ENCODE assay signal across 20 mouse cellular contexts in the genomic region with DNA sequence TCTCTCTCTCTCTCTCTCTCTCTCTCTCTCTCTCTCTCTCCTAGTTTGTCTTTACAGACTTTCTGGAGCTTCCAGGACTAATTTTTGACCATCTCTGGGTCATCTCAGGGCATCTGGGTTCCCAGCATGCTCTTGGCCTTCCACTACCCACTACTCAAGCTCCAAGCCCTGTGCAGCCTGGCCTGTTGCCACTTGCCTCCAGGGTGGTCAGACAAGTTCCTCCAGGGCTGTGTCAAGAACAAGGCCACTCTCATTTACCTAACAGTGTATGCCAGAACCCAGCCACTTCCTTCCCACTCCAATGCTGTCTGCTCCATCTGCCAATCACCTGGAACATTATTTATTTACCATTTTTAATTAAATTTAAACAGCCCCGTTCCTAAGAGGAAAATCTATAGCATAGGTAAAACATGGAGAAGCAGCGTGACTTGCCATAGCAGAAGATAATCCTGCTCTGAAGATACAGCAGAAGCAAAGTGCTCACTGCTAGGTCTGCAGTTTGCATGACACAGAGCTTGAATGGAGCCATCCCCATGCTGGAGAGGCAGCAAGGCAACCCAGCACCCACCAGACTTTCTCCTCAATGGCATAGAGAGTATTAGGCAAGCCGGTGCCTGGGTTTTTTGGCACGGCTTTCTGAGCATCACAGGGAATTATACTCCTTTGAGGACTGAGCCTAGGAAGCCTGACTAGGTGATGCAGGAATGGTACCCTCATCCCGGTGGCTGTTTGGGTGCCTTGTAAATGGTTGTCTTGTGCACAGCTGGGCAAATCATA. TPM values are rescaled to one million over a fixed set of nuclear protein-coding genes. Genes with fewer than 3 reads are reported as not detected.
A peak's percentile ranks its signal among the peaks of the same experiment; 100 is the strongest.
DNase-seq lines count a peak whose midpoint lies in the region; ATAC-seq and TF ChIP-seq lines count a peak whose summit lies in the region.
"Had no signal": no experiment of that assay in that cellular context is flagged by ENCODE, and none has a peak within 500 bp of the region (broad histone marks: within the 10 kb centered on the region; RNA-seq: fewer than 3 reads in every experiment).

No protein-coding gene starts in this region.

- no peak for TF ChIP-seq CTCF in lung, embryonic 14.5 days (IDR thresholded peaks at IDR 0.05; ENCODE audit: low read depth)

- H3K27ac ChIP-seq in kidney, embryonic 16.5 days (ENCODE audit: low read length) = no peak overlapping the region
- no peak overlapping the region for H3K27ac ChIP-seq in lung, embryonic 14.5 days (ENCODE audit: low read depth)
- H3K27ac ChIP-seq: heart, embryonic 13.5 days; left cerebral cortex, adult 2 months; midbrain, embryonic 10.5 days; neural tube, embryonic 15.5 days had no signal

- no peaks in the 10 kb centered on the region for H3K9me3 ChIP-seq in kidney, embryonic 16.5 days (ENCODE audit: low read length)
- H3K9me3 ChIP-seq in lung, embryonic 14.5 days (ENCODE audit: low read depth, low read length) = no peaks in the 10 kb centered on the region
- H3K9me3 ChIP-seq: heart, embryonic 13.5 days; midbrain, embryonic 10.5 days; neural tube, embryonic 15.5 days had no signal

- H3K9ac ChIP-seq in kidney, embryonic 16.5 days (replicated peaks; ENCODE audit: low read length) = no peak overlapping the region
- H3K9ac ChIP-seq in lung, embryonic 14.5 days = no peak overlapping the region
- H3K9ac ChIP-seq: heart, embryonic 13.5 days; liver, postnatal 0 days; neural tube, embryonic 15.5 days had no signal

- DNase-seq in kidney, postnatal 10 days = peak; percentile 47
- peak; percentile 21 for DNase-seq in cerebellum, adult 8-10 months
- peak; percentile 43 for DNase-seq in lung, embryonic 14.5 days
- DNase-seq in testis, postnatal 14 days (ENCODE audit: low spot score) = peak; percentile 39
- no peak for DNase-seq in thymus, postnatal 25 days
- no peak for DNase-seq in kidney, postnatal 14 days
- no peak for DNase-seq in embryo, embryonic 10 days (ENCODE audit: low spot score)
- DNase-seq: adrenal gland, postnatal 25 days; heart, postnatal 4 days; liver, postnatal 0 days; thymus, adult 18-20 months had no signal

- no peaks in the 10 kb centered on the region for H3K36me3 ChIP-seq in kidney, embryonic 16.5 days (ENCODE audit: insufficient read depth, low read length)
- H3K36me3 ChIP-seq in lung, embryonic 14.5 days (ENCODE audit: insufficient read depth) = no peaks in the 10 kb centered on the region
- H3K36me3 ChIP-seq: heart, embryonic 13.5 days; midbrain, embryonic 10.5 days; neural tube, embryonic 15.5 days had no signal

- WGBS in kidney, embryonic 16.5 days = 84% methylated on average over 5 of the region's 5 CpGs
- 65% methylated on average over 5 of the region's 5 CpGs for WGBS in lung, embryonic 14.5 days

- no peaks in the 10 kb centered on the region for H3K27me3 ChIP-seq in kidney, embryonic 16.5 days (ENCODE audit: insufficient read depth, low read length)
- no peaks in the 10 kb centered on the region for H3K27me3 ChIP-seq in lung, embryonic 14.5 days (ENCODE audit: insufficient read depth, low read length)
- H3K27me3 ChIP-seq: heart, embryonic 13.5 days; neural tube, embryonic 15.5 days had no signal

- no peak overlapping the region for H3K4me3 ChIP-seq in kidney, embryonic 16.5 days (ENCODE audit: low read length)
- no peak overlapping the region for H3K4me3 ChIP-seq in lung, embryonic 14.5 days (ENCODE audit: low read depth, low read length)
- H3K4me3 ChIP-seq: heart, embryonic 13.5 days; left cerebral cortex, adult 2 months; midbrain, embryonic 10.5 days; neural tube, embryonic 15.5 days had no signal

- ATAC-seq in kidney, embryonic 16.5 days (ENCODE audit: low FRiP score, low TSS enrichment) = no peak
- no peak for ATAC-seq in lung, embryonic 14.5 days (ENCODE audit: insufficient read depth)
- ATAC-seq: activated CD4-positive, CD25-positive, alpha-beta regulatory T cell, adult 4 months; liver, postnatal 0 days had no signal

- H3K4me1 ChIP-seq in kidney, embryonic 16.5 days (ENCODE audit: insufficient read depth, low read length) = no peaks in the 10 kb centered on the region
- no peaks in the 10 kb centered on the region for H3K4me1 ChIP-seq in lung, embryonic 14.5 days (ENCODE audit: insufficient read depth)
- H3K4me1 ChIP-seq: heart, embryonic 13.5 days; neural tube, embryonic 15.5 days had no signal

- H3K4me2 ChIP-seq in kidney, embryonic 16.5 days (replicated peaks; ENCODE audit: low read depth, low read length) = no peak overlapping the region
- no peak overlapping the region for H3K4me2 ChIP-seq in lung, embryonic 14.5 days
- H3K4me2 ChIP-seq: heart, embryonic 13.5 days; neural tube, embryonic 15.5 days had no signal

RNA-seq across cellular contexts. Expression of a gene that starts 54.0 kb away (rescaled TPM):
- polyA plus RNA-seq in kidney, embryonic 16.5 days (2015; fragmentation: Nextera tagmentation; extraction: Ambion mirVana) = 25.2 and 28.2 TPM in 2 replicates
- not detected in 2 replicates for polyA plus RNA-seq in lung, embryonic 14.5 days (2014; fragmentation: Nextera tagmentation; extraction: Ambion mirVana)
- polyA plus RNA-seq: activated CD4-positive, CD25-positive, alpha-beta regulatory T cell, adult 4 months; embryonic facial prominence, embryonic 11.5 days; heart, embryonic 13.5 days; limb, embryonic 14.5 days; liver, postnatal 0 days; midbrain, embryonic 10.5 days; neural tube, embryonic 15.5 days had no signal

RNA-seq across cellular contexts. Expression of a gene that starts 55.6 kb away (rescaled TPM):
- not detected in 2 replicates for polyA plus RNA-seq in kidney, embryonic 16.5 days (2015; fragmentation: Nextera tagmentation; extraction: Ambion mirVana)
- not detected in 2 replicates for polyA plus RNA-seq in lung, embryonic 14.5 days (2014; fragmentation: Nextera tagmentation; extraction: Ambion mirVana)
- polyA plus RNA-seq: embryonic facial prominence, embryonic 11.5 days; heart, embryonic 13.5 days; kidney, embryonic 14.5 days; limb, embryonic 14.5 days; liver, postnatal 0 days; midbrain, embryonic 10.5 days had no signal

Comparison
In these comparisons a context has a peak if more than half of its experiments do, and no peak if none do; other contexts are left out.
1. DNase-seq: peak in kidney, postnatal 10 days (single experiment), cerebellum, adult 8-10 months (single experiment), lung, embryonic 14.5 days (single experiment) and testis, postnatal 14 days (single experiment); none in thymus, postnatal 25 days (single experiment), kidney, postnatal 14 days (single experiment) and embryo, embryonic 10 days (single experiment).
2. RNA of a gene that starts 54.0 kb away (polyA plus RNA-seq): 25.2 to 28.2 TPM in kidney, embryonic 16.5 days; not detected in lung, embryonic 14.5 days; every median in the first group is over 10 times any median in the second.